Mouse (Mus musculus): Measurements from ENCODE around the gene Serpinb3a.

DNA sequence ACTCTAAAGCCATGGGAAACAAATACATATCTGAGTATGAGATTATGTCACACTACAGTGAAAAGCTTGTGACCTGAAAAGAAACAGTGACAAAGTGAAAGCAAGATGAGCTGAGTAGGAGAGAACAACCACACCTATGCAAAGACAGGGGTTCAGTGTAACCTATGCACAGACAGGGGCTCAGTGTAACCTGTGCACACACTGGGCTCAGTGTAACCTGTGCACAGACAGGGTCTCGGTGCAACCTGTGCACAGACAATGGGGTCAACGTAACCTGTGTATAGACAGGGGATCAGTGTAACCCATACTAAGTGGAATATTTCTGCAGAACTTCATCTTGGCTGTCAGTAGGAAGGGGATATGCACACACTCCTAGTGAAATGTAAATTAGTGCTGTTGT is 46.3 kb upstream of the Serpinb3a start:
- TF ChIP-seq POLR2A (IDR thresholded peaks at IDR 0.05; ENCODE audit: insufficient read length, low read depth), result no peak
- no peak for TF ChIP-seq USF1 (IDR thresholded peaks at IDR 0.05; ENCODE audit: low read depth)
- TF ChIP-seq REST (IDR thresholded peaks at IDR 0.05; ENCODE audit: insufficient read depth, insufficient read length), result no peak
- TF ChIP-seq POLR2AphosphoS2 (IDR thresholded peaks at IDR 0.05; ENCODE audit: insufficient read length, low read depth), result no peak
- TF ChIP-seq E2F4 (IDR thresholded peaks at IDR 0.05; ENCODE audit: insufficient read depth), result no peak
- no peak for TF ChIP-seq TCF12 (IDR thresholded peaks at IDR 0.05; ENCODE audit: insufficient read depth, poor library complexity, severe bottlenecking)
- no peak for TF ChIP-seq MAX (IDR thresholded peaks at IDR 0.05; ENCODE audit: low read depth)
- TF ChIP-seq CEBPB (IDR thresholded peaks at IDR 0.05; ENCODE audit: insufficient read depth, poor library complexity, severe bottlenecking), result no peak
- TF ChIP-seq SRF (IDR thresholded peaks at IDR 0.05; ENCODE audit: control insufficient read depth, insufficient read length, low read depth), result no peak
